Mouse (Mus musculus) hindbrain, embryonic 10.5 days (tissue): Measurements from ENCODE around the gene Adamts17. TPM values are rescaled to one million over a fixed set of nuclear protein-coding genes. Genes with fewer than 3 reads are reported as not detected.

Experiments used
- DNase-seq: peaks from one replicate; pipeline ENCODE4 v3.0.0-alpha.2; 2017; ENCODE audit warnings: low spot score
- H3K27ac ChIP-seq: fragments of 300-500 bp; sonication (generic); 2 replicates; pipeline ENCODE4 v1.5.1; 2016; ENCODE audit warnings: mild to moderate bottlenecking, moderate library complexity
- H3K27me3 ChIP-seq: fragments of 300-500 bp; sonication (generic); 2 replicates; pipeline ENCODE4 v1.6.1; 2016; ENCODE audit warnings: mild to moderate bottlenecking; ENCODE audit not compliant: poor library complexity, insufficient read depth, severe bottlenecking
- H3K36me3 ChIP-seq: fragments of 300-500 bp; sonication (generic); 2 replicates; pipeline ENCODE4 v1.6.1; 2016; ENCODE audit warnings: mild to moderate bottlenecking, moderate library complexity
- H3K4me1 ChIP-seq: fragments of 300-500 bp; sonication (generic); replicated peaks from 2 replicates; pipeline ENCODE4 v1.6.1; 2016; ENCODE audit warnings: mild to moderate bottlenecking
- H3K4me3 ChIP-seq: fragments of 300-500 bp; sonication (generic); 2 replicates; pipeline ENCODE4 v1.5.1; 2016; ENCODE audit warnings: mild to moderate bottlenecking, moderate library complexity
- H3K9me3 ChIP-seq: fragments of 300-500 bp; sonication (generic); 2 replicates; pipeline ENCODE4 v1.6.1; 2016; ENCODE audit warnings: mild to moderate bottlenecking, moderate library complexity
- WGBS: fragments of 180-500 bp; shearing (Covaris S2); methylation state at CpG from one replicate; pipeline ENCODE4 v1.1.7; 2016; 5-methylcytosine and 5-hydroxymethylcytosine counted together
- polyA plus RNA-seq: library from polyadenylated mRNA; unstranded; fragments of >200 nt; fragmentation: Nextera tagmentation; extraction: Ambion mirVana; gene quantifications from 2 replicates; pipeline ENCODE4 v1.2.1, GENCODE M21; 2016

The Adamts17 gene
- polyA plus RNA-seq, 1 experiment from 2014 or later, result 2.0 TPM

- Histone ChIP-seq H3K9me3 (no peaks in the 10 kb centered on the region), H3K27ac (no peak overlapping the region), H3K36me3 (no peaks in the 10 kb centered on the region), H3K4me1 (no peaks in the 10 kb centered on the region), H3K27me3 (no peaks in the 10 kb centered on the region), H3K4me3 (no peak overlapping the region)
- WGBS, result 84% methylated on average over 3 of the region's 3 CpGs
- DNase-seq, result no peak
Observed at GRCm38 (mm10) chr7:66852164-66852563, 12.6 kb downstream of the Adamts17 start.

DNA sequence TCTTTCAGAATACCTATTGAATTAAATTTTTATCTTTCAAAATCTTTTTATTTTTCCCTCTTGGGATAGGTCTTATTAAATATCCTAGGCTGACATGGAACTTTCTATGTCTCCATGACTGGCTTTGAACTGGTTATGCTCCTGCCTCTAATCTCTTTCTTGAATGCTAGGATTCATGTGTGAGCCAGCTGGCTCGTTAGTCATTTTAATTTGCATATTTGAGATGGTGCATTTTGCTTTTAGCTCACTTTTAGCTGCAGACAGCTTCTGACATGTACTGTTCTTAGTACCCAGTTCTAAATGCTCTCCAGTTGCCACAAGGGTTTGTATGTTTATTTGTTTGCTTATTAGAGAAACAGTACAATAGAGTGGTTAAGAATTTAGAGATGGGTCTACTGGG, 18.1 kb downstream of the Adamts17 start:
- Histone ChIP-seq H3K27ac (no peak overlapping the region), H3K9me3 (no peaks in the 10 kb centered on the region), H3K4me3 (no peak overlapping the region), H3K4me1 (no peaks in the 10 kb centered on the region; the same call in 1 of the 2 replicates), H3K36me3 (no peaks in the 10 kb centered on the region), H3K27me3 (no peaks in the 10 kb centered on the region)
- WGBS, result 89% methylated on average over 1 of the region's 1 CpGs
- DNase-seq, result no peak

GRCm38 (mm10) chr7:66858247-66859075, 18.9 kb downstream of the Adamts17 start:
- Histone ChIP-seq H3K4me1 (no peaks in the 10 kb centered on the region; the same call in 1 of the 2 replicates), H3K9me3 (no peaks in the 10 kb centered on the region), H3K4me3 (no peak overlapping the region), H3K36me3 (no peaks in the 10 kb centered on the region), H3K27ac (no peak overlapping the region), H3K27me3 (no peaks in the 10 kb centered on the region)
- no peak for DNase-seq
- WGBS, result 69% methylated on average over 12 of the region's 12 CpGs

DNA sequence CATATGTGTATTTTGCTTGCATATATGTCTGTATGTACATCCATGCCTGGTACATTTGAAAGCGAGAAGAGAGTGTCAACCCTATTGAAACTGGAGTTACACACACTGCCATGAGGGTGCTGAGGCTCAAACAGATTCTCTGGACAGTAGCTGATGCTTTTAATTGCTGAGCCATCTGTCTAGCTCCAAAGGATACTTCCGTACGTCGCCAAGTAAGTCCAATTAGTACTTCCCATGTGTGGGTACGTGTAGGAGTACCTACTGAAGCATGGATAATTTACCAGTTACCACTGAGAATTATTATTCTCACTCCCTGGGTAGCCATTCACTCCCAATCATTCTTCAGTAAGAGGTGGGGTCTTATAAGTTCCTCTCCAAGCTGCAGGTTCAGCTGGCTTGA, 19.7 kb downstream of the Adamts17 start:
- WGBS, result 85% methylated on average over 5 of the region's 5 CpGs

GRCm38 (mm10) chr7:66866944-66867718, 27.6 kb downstream of the Adamts17 start:
- Histone ChIP-seq H3K27ac (0 out of 2 replicates have a peak overlapping the region, but pooled peaks have one; percentile 24), H3K9me3 (no peaks in the 10 kb centered on the region), H3K4me3 (no peak overlapping the region), H3K27me3 (no peaks in the 10 kb centered on the region), H3K4me1 (peaks cover 20% of the 10 kb centered on the region), H3K36me3 (no peaks in the 10 kb centered on the region)
- DNase-seq, result no peak
- 83% methylated on average over 19 of the region's 19 CpGs for WGBS

More for the DNA sequence above, 19.7 kb downstream of the Adamts17 start:
- Histone ChIP-seq H3K36me3 (no peaks in the 10 kb centered on the region), H3K4me3 (no peak overlapping the region), H3K4me1 (no peaks in the 10 kb centered on the region; the same call in 1 of the 2 replicates), H3K9me3 (no peaks in the 10 kb centered on the region), H3K27me3 (no peaks in the 10 kb centered on the region), H3K27ac (no peak overlapping the region)
- no peak for DNase-seq

DNA sequence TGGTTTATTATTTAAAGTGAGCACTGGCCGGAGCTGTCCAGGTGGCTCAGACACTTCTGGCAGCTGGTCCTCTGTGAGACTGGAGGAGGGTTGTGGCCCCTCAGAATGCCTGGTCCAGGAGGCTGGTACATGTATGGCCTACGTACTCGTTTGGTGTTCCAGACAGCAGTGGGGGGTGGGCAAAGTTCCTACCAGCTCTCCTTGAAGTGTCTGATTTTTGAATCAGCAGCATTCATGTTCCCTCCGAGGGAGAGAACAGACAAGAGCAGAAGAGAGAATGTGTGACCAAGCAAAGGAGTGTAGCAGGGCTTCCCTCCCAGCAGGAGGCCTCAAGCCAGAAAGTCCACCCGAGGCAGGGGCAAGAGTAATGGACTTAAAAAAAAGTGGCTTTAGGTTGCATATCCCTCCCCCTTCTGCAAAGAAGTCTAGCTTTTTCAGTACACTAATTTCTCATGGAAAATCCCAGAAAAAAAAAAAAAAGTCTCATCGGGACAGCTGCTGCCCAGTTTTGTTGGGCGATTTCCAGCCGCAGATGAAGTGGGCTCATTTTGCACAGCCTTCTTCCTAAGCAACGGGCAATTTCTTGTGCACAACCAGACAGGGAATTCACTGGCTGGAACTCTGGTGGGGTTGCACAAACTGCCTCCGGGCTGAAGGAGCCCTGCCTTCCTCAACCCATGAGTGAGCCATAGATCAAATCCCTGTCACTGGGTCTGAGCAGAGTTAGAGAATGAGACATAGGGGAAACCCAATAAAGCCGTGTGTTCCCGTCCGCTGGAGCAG, 28.4 kb downstream of the Adamts17 start:
- Histone ChIP-seq H3K4me3 (no peak overlapping the region), H3K36me3 (no peaks in the 10 kb centered on the region), H3K9me3 (no peaks in the 10 kb centered on the region), H3K4me1 (peaks cover 24% of the 10 kb centered on the region), H3K27ac (0 out of 2 replicates have a peak overlapping the region, but pooled peaks have one; percentile 24), H3K27me3 (no peaks in the 10 kb centered on the region)
- no peak for DNase-seq
- 60% methylated on average over 13 of the region's 13 CpGs for WGBS

DNA sequence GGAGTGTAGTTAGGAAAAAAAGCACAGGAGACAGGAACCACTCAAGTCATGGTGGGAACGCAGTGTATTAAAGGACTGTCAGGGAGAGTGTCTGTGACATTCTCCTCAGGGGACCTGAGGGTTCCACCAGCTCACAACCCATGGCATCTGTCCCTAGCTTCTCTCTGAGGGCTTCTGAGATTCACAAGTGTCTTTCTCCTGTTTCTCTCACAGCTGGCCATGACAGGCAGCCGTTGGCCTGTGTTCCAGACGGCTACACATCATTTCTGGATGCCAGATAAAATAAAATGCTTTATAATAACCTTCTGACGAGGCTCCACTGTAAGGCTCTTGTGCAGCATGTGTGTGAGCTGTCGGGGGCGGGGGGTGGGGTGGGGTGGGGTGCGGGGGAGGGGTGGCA, 32.0 kb downstream of the Adamts17 start:
- Histone ChIP-seq H3K36me3 (no peaks in the 10 kb centered on the region), H3K27ac (no peak overlapping the region), H3K9me3 (no peaks in the 10 kb centered on the region), H3K4me3 (no peak overlapping the region), H3K4me1 (peaks cover 24% of the 10 kb centered on the region), H3K27me3 (no peaks in the 10 kb centered on the region)
- WGBS, result 79% methylated on average over 7 of the region's 7 CpGs
- DNase-seq, result no peak

- Histone ChIP-seq H3K4me3 (no peak overlapping the region), H3K4me1 (peaks cover 24% of the 10 kb centered on the region), H3K27ac (no peak overlapping the region), H3K36me3 (no peaks in the 10 kb centered on the region), H3K9me3 (no peaks in the 10 kb centered on the region), H3K27me3 (no peaks in the 10 kb centered on the region)
- WGBS, result 87% methylated on average over 14 of the region's 14 CpGs
- no peak for DNase-seq
Observed at GRCm38 (mm10) chr7:66871940-66872511, 32.5 kb downstream of the Adamts17 start.

GRCm38 (mm10) chr7:66873235-66873634, 33.7 kb downstream of the Adamts17 start:
- peaks cover 14% of the 10 kb centered on the region for H3K4me1 ChIP-seq
- no peaks in the 10 kb centered on the region for H3K36me3 ChIP-seq
- no peaks in the 10 kb centered on the region for H3K9me3 ChIP-seq
- DNase-seq, result no peak
- no peak overlapping the region for H3K27ac ChIP-seq
- WGBS, result 91% methylated on average over 2 of the region's 2 CpGs
- H3K4me3 ChIP-seq, result no peak overlapping the region
- H3K27me3 ChIP-seq, result no peaks in the 10 kb centered on the region

DNA sequence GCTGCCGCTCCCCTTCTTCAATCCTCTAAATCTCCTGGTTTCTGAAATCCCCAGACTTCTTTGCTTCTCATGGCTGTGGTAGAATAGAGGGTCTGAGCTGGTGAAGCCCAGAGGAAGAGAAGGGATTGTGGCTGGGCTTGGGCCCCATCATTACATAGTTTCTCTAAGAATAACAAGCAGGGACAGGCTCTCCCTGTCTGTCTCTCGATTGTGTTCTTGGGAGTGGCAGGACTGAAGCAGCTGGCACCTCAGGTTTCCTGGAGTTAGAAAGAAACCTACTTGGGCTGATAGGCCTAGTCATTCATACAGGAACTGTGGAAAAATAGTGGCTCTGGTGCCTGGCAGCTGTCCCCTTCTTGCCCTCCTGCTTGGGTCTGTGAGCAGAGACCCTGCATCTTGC, 51.9 kb downstream of the Adamts17 start:
- DNase-seq, result no peak
- 85% methylated on average over 2 of the region's 2 CpGs for WGBS
- no peaks in the 10 kb centered on the region for H3K27me3 ChIP-seq
- H3K36me3 ChIP-seq, result no peaks in the 10 kb centered on the region
- no peaks in the 10 kb centered on the region for H3K9me3 ChIP-seq
- no peak overlapping the region for H3K27ac ChIP-seq
- H3K4me3 ChIP-seq, result no peak overlapping the region
- no peaks in the 10 kb centered on the region for H3K4me1 ChIP-seq

GRCm38 (mm10) chr7:66892096-66892495, 52.6 kb downstream of the Adamts17 start:
- no peak for DNase-seq
- WGBS, result 86% methylated on average over 4 of the region's 4 CpGs

GRCm38 (mm10) chr7:66902376-66902775, 62.8 kb downstream of the Adamts17 start:
- H3K4me1 ChIP-seq, result no peaks in the 10 kb centered on the region
- no peaks in the 10 kb centered on the region for H3K27me3 ChIP-seq
- H3K27ac ChIP-seq, result no peak overlapping the region
- H3K9me3 ChIP-seq, result no peaks in the 10 kb centered on the region
- H3K4me3 ChIP-seq, result no peak overlapping the region
- WGBS, result 91% methylated on average over 7 of the region's 7 CpGs
- DNase-seq, result no peak
- no peaks in the 10 kb centered on the region for H3K36me3 ChIP-seq

More at GRCm38 (mm10) chr7:66892096-66892495, 52.6 kb downstream of the Adamts17 start:
- Histone ChIP-seq H3K36me3 (no peaks in the 10 kb centered on the region), H3K4me1 (no peaks in the 10 kb centered on the region), H3K4me3 (no peak overlapping the region), H3K27ac (no peak overlapping the region), H3K9me3 (no peaks in the 10 kb centered on the region), H3K27me3 (no peaks in the 10 kb centered on the region)
